Mouse (Mus musculus) lung, postnatal 4 days (tissue): Measurements from ENCODE around the gene Hnrnpa3.
"Not testable (repeated sequence)": the region's sequence is repeated elsewhere in the genome, so short reads cannot be mapped to it uniquely, and the experiment has no call there.

ENCODE experiments used
- DNase-seq, 2 experiments: peaks; one replicate each; pipeline ENCODE4 v3.0.0; 2021

Gene Hnrnpa3

DNA sequence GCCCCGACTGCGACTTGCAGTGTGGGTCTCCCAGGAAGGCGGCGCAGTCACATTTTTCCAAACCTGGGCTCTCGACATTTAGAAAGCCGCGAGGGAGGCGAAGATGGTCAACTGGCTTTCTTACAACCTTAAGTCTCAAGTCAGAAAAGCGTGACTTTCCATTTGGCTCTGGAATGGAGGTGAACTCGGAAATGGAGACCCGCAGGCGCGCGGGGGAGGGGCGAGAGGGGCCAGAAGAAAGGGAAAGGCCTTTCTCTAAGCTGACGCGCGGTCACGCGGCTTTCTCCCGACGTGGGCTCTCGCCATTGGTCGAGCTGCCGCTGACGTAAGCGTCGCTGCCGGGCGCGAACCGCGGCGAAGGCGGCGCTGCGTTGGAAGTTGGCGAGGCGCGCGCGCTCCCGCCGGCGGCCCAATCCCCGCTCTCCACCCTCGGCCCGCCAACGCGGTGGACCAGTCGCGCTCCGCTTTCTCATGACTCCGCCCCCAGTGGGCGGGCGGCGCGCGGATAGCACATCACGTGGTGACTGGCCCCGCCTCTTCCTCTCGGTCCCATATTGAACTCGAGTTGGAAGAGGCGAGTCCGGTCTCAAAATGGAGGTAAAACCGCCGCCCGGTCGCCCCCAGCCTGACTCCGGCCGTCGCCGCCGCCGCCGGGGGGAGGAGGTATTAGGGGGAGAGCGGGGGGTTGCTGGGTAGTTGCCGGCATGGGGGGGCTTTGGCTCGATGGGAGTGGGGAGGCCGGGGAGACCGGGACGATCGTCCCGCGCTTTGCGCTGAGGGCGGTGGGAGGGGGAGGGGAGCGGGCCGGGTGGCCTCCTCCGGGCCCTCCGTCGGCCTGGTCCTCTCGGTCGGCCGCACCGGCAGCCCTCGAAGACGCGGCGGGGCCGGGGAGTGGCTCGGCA lies at the start of gene Hnrnpa3:
Hnrnpa3 (plus strand) TSS at position 535 of the 902 bp plus-strand sequence.
- peak; percentile 99 to 100 for DNase-seq

DNA sequence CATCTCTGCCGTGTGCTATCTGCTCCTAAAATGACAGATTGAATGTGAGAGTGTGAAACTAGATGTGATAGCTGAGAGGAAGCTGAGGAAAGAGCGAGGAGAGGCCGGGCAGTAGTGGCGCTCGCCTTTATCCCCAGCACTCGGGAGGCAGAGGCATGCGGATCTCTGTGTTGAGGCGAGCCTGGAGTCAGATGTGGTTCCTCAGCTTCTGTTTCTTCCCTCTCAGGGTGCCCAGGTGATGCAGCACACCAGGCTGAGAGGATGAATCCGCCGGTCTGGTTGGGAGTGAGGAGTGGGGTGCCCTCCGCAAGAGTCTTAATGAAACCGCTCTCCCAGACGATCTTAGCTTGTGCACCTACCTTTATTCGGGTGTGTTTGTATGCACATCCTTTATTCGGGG lies 49.1 kb upstream of the Hnrnpa3 start:
- no peak for DNase-seq

DNA sequence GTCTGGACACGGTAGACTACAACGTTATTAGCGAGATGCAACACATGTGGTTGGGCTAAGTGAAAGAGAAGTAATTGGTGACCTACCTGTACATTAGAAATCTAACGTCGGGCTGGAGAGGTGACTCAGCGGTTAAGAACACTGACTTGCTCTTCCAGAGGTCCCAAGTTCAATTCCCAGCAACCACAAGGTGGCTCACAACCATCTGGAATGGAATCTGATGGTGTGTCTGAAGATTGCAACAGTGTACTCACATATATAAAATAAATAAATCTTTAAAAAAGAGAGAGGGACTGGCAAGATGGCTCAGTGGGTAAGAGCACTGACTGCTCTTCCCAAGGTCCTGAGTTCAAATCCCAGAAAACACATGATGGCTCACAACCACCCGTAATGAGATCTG lies 48.5 kb upstream of the Hnrnpa3 start:
- DNase-seq: not testable (repeated sequence)

DNA sequence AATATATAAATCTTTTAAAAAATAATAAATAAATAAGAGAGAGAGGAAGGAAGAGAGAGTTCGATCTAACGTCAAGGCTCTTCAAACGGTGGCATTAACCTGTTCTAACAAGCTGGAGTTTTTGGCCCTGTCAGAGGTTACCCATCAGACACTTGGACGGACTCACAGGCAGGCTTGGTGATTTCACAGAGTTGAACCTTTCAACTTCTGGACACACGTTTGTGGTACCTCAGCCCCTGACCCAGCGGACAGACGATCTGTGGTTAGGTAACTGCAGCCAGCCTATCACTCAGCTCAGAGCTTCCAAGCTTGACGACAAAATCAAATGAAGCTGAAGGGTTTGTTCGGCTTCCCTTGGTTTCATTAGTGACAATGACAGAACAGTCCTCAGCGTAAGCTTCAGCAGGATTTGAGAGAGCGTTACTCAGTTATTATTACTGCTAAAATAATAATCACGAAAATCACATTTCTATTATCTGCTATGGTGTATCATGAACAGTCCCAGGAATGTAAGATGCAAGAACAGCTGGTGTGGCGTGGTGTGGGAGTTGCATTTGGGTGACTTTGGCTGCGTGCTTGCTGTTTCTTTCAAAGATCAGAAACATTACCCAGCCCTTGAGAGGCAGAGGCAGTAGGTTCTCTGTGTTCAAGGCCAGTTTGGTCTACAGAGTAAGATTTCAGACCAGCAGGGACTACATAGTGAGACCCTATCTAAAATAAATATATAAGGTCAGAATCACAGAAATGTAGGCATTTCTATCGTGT lies 47.8 kb upstream of the Hnrnpa3 start:
- no peak for DNase-seq

DNA sequence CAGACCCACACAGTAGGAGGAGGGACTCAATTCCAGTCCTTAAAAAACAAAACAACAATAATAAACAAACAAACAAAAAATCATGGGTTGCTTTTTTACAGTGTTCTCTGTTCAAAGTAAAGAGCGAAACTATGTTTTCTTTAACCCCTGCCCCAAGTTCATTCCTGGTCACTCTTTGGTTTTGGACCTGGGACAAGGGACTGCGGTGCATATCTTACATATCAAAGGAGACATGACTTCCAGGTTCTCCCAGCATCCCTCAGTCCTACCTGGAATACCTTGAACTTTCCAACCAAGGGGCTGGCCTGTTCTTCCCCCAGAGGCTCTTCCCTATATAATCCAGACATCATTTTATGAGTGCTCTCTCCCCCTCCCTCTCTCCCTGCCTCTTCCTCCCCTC lies 47.1 kb upstream of the Hnrnpa3 start:
- DNase-seq: no peak

DNA sequence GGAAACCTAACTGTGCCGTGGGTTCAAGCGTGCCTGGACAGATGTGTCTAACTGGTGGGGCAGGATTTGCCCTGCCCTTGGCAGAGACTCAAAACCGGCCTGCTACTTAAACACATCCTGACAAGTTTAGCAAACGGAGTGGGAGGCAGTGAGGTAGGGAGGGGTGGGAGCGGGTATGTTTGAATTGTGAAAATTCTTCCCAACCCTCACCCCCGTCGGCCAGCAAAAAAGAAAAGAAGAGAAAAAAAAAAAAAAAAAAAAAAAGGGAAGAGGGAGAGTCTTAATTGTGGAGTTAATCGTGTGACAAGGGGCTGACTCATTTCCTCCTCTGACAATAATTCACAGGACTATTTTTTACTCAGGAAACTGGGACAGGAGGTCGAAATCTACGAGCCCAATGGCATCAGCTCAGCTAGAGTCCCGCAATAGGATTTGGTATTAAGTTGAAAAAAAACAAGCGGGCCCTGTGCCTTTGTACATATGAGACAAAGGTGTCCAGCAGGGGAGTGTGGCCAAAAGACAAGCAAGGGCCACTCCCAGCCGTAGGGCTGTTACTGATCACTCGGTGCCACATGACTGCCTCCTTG lies 46.0 kb upstream of the Hnrnpa3 start:
- DNase-seq: peak; percentile 76 to 84

DNA sequence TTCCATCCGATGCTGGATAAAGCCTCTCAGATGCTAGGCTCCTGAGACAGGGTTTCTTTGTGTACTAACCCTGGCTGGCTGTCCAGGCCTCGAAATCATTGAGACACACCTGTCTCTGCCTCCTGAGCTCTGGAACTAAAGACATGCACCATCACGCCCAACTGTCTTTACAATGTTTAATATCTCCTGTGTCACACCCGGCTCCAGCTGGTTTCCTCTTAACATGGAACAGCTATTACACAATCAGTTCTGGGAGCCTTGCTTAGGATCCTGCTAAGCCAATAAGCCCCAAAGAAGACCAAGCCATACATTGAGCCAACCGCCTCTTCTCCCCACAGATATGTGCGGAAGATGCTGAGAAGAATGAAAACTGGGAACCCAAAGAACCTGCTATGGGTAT lies 44.5 kb upstream of the Hnrnpa3 start:
- no peak for DNase-seq

DNA sequence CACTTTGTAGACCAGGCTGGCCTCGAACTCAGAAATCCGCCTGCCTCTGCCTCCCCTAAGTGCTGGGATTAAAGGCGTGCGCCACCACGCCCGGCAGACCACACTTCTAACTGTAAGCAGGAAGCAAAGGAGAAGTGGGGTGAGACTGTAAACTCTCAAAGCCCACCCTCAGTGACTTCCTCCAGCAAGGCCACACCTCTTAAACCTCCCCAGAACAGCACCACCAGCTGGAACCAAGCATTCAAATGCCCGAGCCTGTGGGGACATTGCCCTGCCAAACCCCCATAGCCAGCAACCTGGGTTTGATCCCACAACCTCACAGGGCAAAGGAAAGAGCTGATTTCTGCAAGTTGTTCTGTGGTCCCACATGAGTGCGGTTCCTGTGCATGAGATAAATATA lies 42.1 kb upstream of the Hnrnpa3 start:
- DNase-seq: no peak

DNA sequence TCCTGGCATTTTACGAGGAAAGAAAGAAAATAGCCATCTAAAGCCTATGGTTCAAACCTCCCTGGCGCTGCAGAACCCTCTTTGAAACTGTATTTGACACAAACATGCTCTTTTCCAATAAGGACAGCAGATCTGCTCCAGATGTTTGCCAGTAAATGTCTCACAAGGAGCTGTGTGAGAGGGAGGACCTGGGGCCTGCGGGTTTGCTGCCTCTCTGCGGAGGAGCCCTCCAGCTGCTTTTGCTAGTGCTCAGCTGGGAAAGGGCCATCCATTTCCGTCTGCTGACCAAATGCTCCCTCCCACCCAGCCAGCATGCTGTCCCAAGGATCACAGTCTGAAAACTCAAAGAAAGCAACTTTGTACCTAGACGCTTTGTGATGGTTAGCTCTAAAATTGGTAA lies 40.3 kb upstream of the Hnrnpa3 start:
- DNase-seq: peak; percentile 21 to 60

DNA sequence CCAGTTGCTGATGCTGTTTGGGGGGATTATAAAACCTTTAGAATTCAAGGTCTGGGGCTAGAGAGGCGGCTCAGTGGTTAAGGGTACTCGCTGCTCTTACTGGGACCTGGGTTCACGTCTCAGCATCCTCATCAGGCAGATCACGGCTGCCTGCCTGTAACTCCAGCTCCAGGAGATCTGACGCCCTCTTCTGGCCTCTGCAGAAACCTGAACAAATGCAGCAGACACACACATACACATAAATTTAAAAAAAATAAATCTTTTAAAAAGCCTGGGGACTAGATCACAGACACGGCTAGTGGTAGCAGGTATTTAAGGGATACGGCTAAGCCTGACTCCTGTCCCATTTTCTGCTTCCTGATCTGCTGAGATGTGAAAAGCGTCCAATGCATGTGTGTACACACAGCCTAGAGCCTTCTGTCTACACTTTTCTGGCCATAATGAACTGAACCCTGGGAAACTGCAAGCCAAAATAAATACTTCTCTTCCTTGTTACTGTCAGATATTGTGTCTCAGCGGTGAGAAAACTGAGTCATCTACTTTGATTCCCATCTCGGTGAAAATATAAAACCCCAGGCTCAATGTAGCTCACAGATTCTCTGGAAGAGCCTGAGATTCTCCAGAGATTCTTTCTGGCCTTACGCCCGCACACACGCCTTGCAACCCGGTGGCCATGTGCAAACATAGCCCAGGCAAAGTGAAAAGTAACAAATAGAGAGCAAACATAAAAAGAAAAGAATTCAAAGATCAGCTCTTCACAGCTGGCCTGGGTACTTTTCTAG lies 37.0 kb upstream of the Hnrnpa3 start:
- no peak for DNase-seq

DNA sequence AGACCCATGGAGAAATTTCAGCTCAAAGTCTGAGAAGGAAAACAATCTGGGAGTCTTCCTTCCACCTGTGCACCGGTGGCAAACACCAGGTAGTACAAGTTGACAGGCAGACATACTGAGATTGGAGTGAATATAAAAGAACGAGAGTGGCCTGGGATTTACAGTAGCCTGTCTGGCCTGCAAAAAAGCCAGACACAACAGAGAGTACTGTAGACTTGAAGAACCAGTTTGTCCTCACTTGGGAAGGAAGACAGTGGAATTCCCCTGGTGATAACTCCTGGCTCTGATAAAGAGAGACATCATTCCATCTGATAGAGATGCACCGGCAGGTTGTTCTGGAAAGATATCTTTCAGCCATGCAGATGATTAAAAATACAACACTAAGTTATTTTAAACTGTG lies 34.0 kb upstream of the Hnrnpa3 start:
- no peak for DNase-seq

DNA sequence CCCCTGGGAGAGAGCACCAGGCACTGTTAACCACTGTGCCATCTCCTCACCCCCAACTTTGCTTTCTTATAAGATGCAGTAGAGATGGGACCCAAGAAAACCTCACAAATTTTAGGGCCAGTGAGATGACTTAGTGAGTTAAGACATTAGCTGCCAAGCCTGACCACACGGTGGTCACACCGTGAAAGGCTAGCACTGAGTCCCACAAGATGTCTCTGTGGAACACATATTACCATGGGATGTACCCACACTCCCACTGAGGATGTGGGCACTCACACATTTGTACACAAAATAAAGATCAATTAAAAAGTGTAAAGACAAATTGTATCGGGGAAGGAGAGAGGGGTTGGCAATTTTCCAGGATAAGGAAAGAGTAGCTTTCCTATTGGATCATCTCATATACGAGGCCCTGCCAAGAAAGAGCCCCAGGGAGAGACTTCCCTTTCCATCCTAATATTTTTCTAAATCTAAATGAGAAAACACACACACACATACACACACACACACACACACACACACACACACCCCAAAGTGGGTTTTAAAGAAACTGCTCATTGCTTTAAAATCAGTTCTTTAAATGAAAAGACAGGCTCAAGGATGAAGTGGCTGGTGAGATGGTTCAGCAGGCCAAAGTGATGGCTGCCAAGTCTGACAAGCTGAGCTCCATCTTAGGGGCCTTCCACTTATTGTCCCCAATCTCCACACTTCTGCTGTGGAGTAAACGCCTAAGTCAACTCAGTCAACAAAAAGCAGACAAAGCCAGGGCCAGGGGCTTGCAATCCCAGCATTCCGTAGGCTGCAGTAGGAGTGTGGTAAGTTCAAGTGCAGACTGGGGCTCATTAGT lies 32.2 kb upstream of the Hnrnpa3 start:
- peak; percentile 65 to 85 for DNase-seq

DNA sequence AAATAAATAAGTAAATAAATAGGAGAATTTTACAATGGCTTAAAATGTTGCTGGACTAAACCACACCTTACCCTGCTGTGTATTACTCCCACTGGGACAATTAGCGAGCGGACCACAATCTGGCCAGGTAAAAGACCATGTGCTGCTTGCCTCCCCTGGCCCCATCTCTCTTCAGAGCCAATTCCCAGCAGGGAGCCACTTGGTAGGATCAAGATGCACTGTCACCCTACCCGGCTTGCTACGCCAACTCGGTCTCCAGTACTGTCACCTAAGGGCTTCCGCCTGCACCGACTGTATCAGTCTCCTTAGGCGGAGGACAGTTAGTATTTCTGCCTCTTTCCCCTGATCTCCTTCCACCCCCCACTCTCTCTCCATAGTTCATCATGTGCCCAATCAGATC lies 30.6 kb upstream of the Hnrnpa3 start:
- no peak for DNase-seq

DNA sequence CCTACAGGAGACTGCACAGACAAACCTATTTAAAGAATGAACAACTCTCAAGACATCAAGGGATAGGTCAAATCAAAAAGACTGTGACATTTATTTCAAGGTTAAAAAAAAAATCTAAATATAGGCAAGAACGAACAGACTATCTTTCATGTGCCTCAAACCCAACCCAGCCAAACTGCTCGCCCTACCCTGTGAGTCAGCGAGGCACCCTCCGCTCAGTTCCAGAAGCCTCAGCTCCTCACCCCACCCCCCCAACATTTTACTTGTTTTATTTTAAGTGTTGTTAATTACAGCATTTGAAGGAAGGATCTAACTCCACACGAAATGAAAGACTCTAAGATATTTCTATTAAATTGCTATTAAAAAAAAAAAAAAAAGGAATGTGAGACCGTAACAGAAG lies 27.6 kb upstream of the Hnrnpa3 start:
- DNase-seq: no peak

DNA sequence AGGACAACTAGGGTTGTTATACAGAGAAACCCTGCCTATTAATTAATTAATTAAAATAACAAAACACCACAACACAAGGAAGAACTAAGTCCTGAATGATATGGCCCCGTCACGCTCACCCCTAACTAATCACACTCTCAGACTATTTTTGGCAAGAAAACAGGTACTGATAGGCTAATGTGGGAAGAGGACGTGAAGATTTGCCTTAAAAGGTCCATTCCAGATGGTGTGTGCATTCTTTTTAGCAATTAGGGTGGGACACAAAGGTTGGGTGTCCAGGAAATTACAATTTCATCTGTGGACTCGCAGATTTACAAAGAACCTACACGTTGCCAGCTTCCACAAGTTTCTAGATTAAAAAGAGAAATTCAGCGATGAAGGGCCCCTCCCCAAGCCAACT lies 27.0 kb upstream of the Hnrnpa3 start:
- DNase-seq: no peak

DNA sequence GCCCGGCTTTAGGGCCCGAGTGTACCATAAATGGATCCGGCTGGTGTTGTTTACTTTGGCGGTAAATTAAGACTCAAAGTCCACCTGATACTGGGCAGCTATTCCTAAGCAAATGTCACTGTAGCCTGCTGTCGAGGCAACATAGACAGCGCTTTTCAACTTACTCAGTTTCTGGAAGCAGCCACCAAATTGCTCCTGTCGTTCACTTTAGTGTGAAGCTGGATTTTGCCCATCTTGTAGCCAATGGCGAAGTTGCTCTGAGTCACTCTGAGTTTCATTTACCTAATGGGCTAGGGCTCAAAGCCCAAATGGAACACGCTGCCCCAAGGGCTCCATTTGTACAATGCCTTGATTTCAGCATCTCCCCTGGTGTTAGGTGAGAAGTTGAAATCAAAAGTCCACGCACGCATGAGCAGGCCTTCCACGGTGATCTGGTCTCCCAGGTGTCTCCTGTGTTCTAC lies 26.3 kb upstream of the Hnrnpa3 start:
- no peak for DNase-seq

DNA sequence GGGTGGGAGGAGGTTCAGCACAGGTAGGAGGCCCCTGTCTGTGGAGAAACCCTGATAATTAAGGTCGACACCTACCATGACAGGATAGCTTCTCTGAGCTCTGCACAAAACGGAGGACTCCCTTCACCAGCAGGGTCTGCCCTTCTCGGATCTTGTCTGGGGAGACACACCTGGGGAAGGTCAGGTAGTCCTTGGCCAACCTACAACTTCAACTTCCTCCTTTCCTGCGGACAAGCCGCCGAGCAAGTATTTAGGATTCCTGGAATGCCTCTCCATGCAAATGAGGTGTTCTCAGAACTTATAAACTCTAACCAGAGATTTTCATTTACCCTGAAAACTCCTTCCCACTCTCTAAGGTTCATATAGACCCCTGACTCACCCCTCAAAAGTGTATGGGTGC lies 25.7 kb upstream of the Hnrnpa3 start:
- DNase-seq: peak; percentile 30 to 49

DNA sequence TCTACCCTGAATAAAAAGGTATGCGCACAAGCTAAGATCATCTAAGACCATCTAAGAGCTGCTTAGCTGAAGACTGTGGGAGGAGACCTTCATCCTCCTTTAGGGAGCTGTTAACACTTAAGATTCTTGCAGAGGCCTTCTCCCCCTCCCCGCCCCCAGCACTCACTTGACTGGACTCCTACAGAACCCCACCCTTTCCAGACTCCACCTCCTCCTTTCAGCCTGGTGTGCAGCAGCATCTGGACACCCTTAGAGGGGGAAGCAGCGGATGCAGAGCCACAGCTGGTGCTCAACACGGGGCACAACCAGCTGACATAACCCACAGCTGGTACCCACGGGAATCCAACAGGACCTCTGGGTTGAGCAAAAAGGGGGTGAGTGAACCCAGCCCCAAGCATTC lies 25.3 kb upstream of the Hnrnpa3 start:
- DNase-seq: peak; percentile 50 to 74

DNA sequence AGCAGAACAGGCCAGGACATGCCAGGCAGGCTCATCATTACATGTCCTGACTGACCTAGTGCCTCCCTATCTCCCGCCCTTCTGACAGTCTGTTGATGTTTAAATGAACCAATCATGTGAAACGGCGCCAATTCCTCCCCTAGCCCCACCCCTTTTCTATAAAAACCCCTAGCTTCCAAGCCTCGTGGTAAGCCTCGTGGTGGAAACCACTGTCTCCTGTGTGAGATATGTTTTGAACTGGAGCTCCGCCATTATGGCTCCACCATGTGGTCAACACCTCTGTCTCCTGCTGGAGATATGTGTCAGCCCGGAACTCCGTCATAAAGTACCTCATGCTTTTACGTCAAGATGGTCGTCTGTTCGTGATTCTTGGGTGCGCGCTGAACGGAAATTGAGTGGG lies 24.6 kb upstream of the Hnrnpa3 start:
- DNase-seq: not testable (repeated sequence)

DNA sequence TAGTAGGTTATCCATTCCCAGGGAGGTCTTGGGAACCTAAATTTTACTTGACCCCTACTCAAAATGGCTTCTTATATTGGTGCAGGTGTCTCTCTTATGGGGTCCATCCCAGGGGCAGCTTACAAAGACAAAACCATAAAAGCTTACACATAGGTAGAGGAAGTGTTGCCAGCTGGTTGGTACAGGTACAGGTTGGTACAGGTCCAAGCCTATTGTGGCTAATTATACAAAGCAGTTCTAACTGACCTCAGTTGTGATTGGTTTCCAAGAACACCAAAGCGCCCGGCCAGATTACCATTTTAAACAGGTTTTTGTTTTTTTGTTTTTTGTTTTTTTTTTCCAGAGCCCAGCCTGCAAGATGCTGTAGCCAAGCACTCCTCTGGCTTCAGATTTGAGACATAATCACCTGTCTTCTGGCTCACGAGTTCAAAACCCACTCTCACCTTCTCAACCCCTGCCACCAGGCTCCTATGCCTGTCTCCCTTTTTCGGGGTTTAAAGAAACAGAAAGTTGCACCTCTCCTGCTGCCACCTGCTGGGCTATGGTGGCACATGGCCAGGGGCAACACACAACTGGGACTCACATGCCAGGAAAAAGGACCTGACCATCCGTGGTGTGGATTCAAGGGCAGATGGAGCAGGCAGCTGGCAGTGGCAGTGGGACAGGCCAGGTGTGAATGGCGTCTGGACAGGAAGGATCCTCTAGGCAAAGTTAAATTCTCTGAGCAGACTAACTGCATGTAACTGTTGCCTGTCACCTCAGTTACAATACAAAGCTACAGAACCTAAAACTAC lies 22.6 kb upstream of the Hnrnpa3 start:
- DNase-seq: peak; percentile 62 to 64

DNA sequence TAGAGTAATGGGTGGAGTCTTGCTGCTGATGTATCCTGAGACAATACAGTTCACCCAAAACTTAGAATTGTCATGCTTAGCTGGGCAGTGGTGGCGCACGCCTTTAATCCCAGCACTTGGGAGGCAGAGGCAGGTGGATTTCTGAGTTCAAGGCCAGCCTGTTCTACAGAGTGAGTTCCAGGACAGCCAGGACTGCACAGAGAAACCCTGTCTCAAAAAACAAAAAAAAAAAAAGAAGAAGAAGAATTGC lies 22.1 kb upstream of the Hnrnpa3 start:
- DNase-seq: not testable (repeated sequence)
